Mouse (Mus musculus): ENCODE data around the gene Slc7a6.

Slc7a6 gene

DNA sequence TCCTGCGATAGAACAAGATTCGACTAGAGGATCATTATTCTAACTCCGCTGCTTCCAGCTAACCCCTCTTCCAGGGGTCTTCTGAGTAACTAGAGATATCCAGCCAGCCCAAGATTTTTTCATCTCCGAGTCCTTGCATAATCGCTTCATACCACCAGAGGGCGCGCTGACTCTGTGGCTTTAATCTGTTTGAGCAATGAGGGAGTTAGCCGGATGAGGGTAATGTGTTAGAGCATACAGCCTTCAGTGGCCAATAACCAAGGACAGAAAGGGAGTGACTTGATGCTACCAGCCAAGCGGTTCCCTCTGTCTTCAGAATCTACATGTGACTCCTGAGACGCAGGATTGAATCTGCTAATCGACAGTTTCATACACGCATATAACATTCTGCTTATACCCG is 27.9 kb upstream of the Slc7a6 start:
- peak; percentile 79 for DNase-seq (ENCODE audit: low spot score)

DNA sequence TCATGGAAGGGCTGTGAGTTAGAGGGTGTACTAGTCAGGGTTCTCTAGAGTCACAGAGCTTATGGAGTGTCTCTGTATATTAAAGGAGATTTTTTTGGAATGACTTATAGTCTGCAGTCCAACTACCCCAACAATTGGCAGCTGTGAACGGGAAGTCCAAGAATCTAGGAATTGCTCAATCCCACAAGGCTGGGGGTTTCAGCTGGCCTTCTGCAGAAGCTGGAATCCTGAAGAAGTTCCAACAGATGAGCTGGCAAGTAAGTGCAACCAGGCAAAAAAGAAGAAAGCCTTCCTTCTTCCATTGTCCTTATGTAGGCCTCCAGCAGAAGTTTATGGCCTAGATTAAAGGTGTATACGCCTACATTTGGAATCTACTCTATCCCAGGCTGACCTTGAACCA is 23.3 kb upstream of the Slc7a6 start:
- no peak for DNase-seq (ENCODE audit: low spot score)

DNA sequence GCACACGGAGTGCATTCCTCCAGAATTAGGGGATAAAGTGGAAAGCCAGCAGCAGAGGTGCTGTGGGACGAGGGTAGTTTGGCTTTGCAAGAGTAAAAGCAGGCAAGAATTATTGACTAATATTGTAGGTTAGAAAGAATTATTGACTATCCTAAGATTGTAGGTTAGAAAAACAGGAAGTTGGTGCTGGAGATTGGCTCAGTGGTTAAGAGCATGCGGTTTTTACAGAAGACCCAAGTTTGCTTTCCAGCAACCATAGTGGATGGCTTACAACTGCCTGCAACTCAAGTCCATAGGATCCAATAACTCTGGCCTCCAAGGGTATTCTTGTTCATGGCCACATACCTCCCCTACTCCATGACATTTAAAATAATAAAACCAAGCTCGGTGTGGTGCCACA is 22.6 kb upstream of the Slc7a6 start:
- DNase-seq (ENCODE audit: low spot score): no peak

DNA sequence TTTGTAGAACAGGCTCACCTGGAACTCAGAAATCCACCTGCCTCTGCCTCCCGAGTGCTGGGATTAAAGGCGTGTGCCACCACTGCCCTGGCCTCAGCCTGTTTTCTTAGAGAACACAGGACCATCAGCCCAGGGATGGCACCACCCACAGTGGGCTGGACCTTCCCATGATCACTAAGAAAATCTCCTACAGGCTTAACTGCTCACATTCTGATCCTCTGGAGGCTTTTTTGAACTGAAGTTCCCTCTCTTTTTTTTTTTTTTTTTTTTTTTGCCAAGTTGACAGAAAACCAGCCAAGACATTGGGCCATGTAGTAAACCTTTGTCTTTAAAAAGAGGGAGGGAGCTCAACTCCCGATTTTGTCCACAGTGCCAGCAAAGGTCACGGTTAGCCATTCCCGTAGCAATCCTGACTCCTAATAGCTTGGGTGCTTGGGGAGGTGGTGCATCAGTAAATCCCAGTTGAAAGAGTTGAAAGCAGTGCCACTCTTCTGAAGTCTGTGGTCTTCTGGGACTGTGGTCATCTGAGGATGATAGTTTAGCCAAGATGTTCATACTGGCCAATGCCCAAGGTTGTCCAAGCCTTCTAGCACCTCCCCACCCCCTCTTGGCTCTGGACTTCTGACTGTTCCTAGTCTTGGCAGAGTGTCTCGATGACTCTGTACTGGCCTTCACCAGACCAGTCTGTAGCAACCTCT is 20.6 kb upstream of the Slc7a6 start:
- DNase-seq (ENCODE audit: low spot score): no peak

DNA sequence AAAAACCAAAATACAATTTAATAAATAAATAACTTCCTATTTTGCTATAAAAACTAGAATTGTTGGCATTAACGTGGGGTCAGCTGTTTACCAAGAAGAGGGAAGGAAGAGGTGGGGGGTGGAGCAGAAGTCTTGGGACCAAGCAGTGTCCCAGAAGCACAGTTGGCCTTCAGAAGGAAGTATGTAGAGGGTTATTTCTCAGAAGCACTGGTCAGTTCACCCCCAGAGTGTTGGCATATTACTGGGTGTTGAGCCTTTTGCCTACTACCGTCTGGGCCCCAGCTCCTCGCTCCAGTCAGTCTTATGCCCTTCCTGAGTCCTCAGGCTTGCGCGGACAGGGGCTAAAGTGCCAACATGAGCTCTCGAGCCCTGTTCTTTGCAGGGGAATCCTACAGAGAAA is 19.6 kb upstream of the Slc7a6 start:
- no peak for DNase-seq (ENCODE audit: low spot score)

DNA sequence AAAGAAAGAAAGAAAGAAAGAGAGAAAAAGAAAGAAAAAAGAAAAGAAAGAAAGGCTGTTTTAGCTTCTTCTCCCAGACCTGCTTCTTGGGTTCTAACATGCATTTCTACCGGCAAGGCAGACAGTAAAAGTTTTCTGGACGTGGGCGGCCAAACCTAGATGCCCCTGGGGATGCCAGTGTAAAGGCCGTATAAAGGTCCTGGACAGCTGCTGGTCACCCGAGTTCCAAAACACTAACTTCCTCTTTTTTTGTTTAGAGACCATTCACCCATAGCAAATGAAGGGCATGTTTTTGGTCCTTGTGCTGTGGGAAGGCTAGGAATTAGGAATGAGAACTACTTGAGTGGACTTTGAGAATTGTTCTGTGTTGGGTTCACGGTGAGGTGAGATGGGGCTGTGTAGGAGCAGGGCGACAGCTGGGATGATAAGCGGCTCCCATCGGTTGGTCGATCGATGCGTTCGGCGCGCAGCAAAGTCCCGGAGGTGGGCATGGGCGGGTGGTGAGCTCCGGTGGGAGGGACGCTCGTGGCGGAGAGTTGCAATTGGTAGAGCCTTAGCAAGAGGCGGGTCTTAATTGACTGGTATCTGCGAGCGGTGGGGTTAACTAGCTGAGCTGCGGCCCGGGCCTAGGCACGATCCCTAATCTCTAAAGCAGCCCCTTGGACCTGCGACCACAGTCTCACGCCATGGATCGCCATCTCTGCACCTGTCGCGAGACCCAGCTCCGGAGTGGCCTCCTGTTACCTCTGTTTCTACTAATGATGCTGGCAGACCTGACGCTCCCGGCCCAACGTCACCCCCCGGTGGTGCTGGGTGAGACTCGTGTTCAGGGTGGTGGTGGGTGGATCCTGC is 18.6 kb upstream of the Slc7a6 start, which contains the start of gene Pla2g15:
Gene Pla2g15, plus strand, starts transcription at position 599 of the 852 bp plus-strand sequence.
- DNase-seq (ENCODE audit: low spot score): peak; percentile 91

DNA sequence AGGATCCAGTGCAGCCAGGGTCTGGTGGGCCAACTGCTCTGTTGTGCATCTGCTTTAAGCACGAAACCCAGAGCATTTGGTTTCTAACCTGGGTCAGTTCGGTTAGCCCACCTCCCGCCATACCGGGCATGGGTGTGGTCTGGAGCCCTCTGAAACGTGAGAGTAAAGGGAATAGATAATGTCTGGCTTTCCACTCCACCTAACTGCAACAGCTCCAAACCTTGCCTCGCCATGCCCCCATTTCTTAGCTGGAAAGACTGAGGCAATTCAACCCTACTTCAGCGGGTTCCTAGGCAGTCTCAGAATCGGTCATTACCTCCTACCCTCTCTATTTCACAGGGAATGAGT is 18.0 kb upstream of the Slc7a6 start:
- DNase-seq (ENCODE audit: low spot score): no peak

DNA sequence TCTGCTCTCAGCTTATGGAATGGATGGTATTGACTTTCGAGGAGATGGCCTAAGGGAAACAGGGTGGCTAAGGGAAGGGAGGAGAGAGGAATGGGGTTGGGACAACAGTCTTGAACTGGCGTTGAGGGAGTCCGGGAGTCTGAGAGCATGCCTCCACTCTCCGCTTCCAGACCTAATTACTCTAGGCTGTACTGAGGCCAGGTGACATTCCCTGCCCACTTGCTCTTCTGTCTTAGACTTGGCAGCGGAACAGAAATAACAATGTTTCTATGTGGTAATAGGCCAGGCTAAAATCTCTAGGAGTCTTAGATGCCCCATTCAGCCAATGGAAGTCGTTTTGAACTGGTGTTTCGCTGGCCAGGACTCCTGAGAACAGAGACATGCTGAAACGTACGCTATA is 17.6 kb upstream of the Slc7a6 start:
- DNase-seq (ENCODE audit: low spot score): no peak

DNA sequence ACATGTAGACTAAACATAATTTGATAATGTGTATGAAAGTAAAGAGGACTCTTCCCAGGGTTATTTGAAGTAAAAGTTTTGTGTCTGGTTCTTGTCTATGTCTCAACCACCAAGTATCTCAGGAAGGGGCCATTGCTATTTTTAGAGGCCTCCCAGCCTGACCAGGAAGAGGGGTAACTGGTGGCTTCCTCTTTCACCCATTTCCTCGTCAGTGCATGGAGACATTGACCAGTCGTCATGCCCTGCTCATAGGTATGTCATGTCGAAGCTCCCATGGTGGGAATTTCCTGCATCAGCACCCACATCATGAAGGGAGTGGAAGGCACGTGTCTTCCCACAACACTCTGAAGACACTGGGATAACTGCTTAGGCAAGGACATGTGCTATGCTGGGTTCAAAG is 15.8 kb upstream of the Slc7a6 start:
- DNase-seq (ENCODE audit: low spot score): no peak

DNA sequence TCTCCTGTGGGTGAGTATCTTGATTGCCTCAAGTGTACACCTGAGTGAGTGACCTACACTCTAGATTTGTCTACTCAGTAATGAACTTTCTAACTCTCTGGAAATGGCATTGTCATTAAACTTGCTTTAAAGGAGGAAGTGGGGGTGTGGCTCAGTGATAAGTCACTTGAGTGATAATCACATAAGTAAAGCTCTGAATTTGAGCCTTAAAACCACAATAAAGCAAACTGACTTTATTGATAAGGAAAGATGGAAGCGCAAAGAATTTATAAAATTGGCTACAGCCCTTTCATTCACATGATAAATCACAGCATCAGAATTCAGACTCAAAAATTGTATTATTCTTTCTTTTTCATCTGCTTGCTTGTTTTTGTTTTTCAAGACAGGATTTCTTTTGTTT is 11.2 kb upstream of the Slc7a6 start:
- no peak for DNase-seq (ENCODE audit: low spot score)

DNA sequence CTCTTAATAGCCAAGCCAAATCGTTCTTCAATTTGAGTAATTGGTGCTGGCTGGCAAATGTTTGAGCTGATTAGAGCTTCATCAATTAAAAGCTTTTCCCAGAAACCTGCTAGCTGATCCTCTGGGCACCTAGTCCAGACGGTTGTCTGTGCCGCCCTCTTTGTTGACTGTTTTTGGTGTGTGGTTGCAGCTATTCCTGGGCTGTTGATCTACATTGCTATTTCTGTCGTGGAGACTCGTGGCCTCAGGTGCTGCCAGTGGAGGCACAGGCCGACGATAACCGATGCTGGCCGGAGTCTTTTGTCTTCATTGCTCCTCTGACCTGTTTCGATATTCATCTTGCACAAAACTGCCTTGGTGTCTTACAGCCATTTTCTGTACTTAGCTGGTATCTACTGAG is 10.3 kb upstream of the Slc7a6 start:
- no peak for DNase-seq (ENCODE audit: low spot score)

DNA sequence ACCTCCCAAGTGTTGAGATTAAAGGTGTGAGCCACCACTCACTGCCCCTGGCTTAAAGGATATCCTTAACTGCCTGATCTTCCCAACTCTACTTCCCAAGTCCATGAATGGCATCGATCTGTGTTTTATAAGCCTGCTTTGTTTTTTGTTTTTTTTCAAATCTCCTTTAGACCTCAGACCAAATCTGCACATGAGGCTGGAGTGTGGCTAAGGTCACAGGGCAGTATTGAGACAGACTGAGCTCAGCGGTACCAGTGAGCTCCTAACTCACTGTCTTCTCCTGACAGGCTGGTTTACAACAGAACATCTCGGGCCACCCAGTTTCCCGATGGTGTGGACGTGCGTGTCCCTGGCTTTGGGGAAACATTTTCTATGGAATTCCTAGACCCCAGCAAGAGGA is 8.8 kb upstream of the Slc7a6 start:
- no peak for DNase-seq (ENCODE audit: low spot score)

DNA sequence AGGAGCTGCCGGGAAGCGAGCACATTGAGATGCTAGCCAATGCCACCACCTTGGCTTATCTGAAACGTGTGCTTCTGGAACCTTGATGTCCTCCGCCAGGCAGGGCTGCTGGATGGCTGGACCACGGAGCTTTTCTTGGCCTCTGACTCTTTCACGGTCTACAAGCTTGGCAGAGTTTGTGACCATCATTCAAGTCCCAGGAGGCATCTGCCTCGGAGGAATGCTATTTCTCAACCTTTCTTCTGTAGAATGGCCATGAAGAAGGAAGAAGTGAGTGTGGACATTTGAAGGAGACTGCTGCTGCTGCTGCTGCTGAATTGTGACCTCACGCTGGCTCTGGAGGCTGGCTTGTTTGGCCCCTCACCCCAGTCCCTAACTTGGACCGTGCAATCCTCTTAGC is 5.4 kb upstream of the Slc7a6 start:
- DNase-seq (ENCODE audit: low spot score): no peak

DNA sequence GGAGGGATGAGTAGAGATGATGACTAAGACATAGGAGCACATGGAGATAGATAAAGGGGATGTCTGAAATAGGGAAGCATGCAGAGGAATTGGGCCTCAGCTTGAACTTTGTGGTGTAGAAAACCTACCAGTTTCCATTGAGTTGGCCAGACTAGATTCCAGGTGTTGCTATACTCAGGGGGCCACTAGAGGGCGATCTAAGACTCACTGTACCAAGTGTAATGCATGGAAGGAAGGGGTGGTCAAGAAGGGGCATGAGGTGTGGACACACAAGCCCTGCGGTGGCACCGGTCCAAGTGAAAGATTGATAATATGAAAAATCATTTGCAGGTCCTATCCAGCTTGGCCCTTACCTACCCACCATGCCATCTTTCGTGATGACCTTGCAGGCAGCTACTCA is 3.2 kb upstream of the Slc7a6 start:
- DNase-seq (ENCODE audit: low spot score): peak; percentile 58

DNA sequence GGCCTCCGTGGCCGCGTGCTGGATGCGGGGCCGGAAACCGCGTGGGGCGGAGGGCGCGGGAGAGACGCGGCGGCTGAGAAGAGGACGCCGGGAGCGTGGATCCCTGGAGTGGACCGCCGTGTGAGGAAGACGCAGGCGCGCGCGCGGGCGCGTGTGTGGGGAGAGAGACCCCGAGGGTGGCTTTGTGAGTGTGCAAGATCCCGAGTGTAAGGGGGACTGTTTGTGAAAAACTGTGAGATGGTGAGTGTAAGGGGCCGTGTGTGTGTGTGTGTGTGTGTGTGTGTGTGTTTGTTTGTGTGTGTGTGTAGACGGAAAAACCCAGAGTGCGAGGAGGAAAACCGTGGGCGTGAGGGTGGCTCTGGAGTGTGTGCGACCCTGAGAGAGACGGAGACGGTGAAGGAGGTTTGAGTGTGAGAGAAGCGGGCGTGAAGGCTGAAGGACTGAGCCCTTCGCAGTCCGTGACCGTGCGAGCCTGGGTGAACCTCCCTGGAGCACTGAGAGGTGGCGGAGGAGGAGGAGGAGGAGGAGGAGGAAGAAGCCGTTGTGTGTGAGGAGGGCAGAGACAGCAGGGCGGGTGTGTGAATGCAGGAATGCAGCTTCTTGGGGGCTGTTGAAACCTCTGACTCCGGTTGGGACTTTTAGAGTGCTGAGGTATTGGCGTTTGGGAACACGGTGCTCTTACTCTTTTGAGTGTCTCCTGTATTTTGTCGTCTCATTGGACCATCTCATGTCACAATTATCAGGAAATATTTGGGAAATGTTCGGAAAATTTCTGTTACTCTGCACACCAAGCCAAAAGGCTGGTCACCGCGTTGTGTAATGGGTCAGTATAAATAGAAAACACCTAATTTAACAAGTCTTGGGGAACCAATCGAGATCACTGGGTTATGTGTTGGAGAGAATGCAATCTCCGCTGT is 618 bp downstream of the Slc7a6 start:
- peak; percentile 46 for DNase-seq (ENCODE audit: low spot score)

DNA sequence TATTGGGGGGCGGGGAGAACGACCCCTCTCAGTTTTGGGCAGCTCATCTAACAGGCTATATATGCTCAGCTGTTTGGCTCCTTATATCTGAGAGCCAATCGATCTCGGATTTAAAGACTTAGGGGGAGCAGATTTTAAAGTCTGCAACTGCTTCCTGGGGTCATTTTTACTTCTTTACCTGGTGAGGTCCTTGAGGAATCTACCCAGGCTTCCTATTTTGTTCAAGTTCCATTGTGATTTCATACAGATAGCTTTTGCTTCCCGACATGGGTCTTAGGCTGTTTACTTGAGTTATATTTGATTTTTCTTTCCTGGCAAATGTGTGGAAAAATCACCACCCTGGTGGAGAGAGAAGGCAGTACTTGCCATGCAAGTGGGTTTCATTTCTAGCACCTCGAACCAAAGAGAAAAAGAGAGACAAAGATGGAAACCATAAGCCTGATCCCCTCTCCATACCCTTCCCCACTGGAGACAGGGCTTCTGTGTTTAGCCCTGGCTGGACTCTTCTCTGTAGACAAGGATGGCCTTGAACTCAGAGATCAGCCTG is 1.4 kb downstream of the Slc7a6 start:
- no peak for DNase-seq (ENCODE audit: low spot score)

DNA sequence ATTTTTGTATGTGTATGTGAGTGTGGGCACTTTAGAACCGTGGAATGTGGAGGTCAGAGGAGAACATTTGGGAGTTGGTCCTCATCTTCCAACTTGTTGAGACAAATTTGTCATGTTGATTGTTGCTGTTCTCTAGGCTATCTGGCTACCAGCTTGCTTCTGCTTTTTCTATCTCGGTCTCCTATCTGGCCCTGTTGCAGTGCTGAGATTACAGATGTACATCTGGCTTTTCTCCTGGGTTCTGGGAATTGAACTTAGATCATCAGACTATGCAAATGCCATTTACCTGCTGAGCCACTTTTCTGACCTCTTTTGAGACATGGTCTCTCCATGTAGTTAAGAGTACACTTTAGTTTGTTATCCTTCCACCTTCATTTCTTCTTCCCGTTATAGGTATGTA is 4.9 kb downstream of the Slc7a6 start:
- DNase-seq (ENCODE audit: low spot score): no peak

DNA sequence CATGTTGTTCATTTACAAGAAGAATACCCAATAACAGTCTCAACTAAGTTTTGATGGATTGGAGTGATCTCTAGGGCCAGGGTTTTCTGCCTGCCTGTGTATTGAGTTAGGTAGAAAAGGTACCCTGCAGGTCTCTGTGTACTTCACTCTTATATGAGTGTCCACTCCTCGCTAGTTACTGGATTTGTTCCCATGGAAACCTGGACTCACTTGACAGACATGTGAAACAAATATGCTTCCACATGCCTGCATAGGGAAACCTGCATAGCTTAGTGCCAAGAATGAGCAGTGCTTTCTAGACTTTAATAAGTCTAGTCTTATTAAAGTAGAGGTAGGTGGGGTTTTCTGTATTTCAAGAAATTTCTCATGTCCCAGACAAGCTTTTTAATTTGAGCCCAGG is 8.2 kb downstream of the Slc7a6 start:
- no peak for DNase-seq (ENCODE audit: low spot score)

DNA sequence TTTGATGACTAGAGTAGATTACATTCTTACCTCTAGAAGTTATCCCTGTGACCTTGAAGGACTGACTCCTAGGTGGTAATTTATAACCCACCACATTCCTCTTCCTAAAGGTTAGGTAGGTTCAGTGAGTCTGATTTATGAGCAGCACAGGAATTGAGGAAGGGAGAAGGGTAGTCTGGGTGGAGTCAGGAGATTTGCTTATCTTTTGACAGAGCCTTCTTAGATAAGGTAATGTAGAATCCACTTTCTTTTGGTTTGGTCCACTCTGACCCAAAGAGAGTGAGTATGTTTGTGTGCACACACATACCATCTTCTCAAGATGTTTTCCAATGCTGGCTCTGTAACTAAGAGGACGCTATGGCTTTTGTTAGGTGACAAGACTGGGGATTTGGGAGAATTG is 8.9 kb downstream of the Slc7a6 start:
- DNase-seq (ENCODE audit: low spot score): no peak

DNA sequence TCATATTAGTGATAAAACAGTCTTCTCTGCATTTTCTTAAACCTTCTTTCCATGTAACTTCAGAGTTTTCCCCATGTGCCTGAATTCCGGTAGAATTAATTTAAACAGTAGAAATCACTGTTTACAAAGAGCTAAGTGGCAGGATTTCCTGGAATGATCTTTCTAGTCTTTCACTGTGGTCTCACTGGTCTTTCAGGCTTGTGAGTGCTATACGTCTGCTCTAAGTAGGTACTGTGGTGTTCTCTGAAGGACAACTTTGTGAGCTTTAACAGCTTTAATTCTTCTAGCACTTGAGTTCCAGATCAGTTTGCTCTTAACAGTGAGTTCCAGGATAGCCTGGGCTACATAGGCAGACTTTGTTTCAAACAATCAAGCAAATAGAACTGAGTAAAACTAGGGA is 9.8 kb downstream of the Slc7a6 start:
- no peak for DNase-seq (ENCODE audit: low spot score)

DNA sequence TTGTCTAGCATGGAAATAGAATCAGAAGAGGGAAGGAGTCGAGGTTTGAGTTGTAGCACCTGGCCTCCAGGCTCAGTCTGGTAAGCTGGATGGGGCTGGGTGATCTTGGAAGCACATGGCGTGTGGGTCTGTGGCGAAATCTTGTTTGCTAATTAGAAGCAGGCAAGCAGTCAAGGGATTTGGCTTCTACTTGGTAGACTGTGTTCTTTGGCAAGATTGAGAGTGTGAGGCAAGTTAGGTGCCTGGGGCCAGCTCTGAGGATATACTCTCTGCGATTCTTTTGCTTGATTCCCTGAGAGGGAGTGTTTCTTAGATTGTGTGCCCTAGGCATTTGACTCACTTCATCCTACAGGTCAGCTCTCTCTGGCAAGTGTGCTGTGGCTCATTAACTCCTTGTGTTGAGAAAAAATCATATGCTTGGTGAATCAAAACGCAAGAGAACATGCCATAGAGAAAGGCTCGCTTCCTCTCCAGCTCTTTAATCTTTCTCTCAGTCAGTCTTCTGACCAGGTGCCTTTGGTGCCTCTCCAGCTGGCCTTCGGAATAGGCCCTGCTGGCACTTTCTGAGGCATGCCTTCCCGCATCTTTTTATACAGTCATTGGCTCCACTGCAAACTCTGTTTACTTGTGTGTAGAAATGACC is 17.1 kb downstream of the Slc7a6 start:
- no peak for DNase-seq (ENCODE audit: low spot score)

DNA sequence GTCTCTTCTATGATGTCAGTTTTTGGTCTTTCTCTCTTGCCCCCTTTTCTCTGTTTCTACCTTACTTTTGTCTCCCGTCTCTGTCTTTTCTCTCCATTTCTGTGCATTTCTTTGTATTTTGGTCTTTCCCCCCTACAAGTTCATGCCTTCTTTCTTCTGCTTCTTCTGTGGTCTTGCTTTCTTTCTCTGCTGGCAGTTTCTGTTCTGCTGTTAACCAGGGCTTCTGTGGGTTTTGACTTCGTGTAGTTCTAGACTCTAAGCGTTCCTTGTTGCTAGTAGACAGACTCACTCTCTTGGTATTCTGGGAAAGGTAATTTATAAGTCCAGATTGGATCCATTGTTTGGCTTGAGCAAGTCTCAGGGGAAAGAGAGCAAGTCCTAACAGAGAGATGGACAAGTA is 17.7 kb downstream of the Slc7a6 start:
- no peak for DNase-seq (ENCODE audit: low spot score)

Measured in ovary, postnatal 36 days (tissue).